Mouse (Mus musculus): ENCODE measurements at regions not wholly inside any gene's neighbourhood (a gene's known extent, or its start where the extent isn't known, plus 50 kb on each side); places are given as distances from the start of the nearest gene placed in this dataset.

GRCm38 (mm10) chr3:16941146-16941545, 934.9 kb upstream of the Gm5150 start:
- Histone ChIP-seq H3K36me3 (ENCODE audit: control insufficient read depth, insufficient read depth, low read length, poor library complexity, severe bottlenecking) (no peaks in the 10 kb centered on the region), H3K9me3 (replicated peaks; ENCODE audit: control insufficient read depth, insufficient read depth, low read length, poor library complexity, severe bottlenecking) (no peaks in the 10 kb centered on the region), H3K27me3 (ENCODE audit: control insufficient read depth, insufficient read depth, low read length, poor library complexity, severe bottlenecking) (no peaks in the 10 kb centered on the region), H3K27ac (ENCODE audit: insufficient read depth, low read length) (no peak overlapping the region), H3K4me3 (ENCODE audit: low read depth, low read length) (no peak overlapping the region), H3K9ac (ENCODE audit: low read depth, poor library complexity, severe bottlenecking) (no peak overlapping the region), H3K4me1 (ENCODE audit: control insufficient read depth, insufficient read depth, low read length) (no peaks in the 10 kb centered on the region)
- no peak for TF ChIP-seq EP300 (IDR thresholded peaks at IDR 0.05; ENCODE audit: insufficient read depth, low read depth, low read length)
- no peak for TF ChIP-seq CTCF (IDR thresholded peaks at IDR 0.05; ENCODE audit: low read depth, low read length)
- TF ChIP-seq POLR2A (IDR thresholded peaks at IDR 0.05; ENCODE audit: insufficient read depth, low read length), result no peak

DNA sequence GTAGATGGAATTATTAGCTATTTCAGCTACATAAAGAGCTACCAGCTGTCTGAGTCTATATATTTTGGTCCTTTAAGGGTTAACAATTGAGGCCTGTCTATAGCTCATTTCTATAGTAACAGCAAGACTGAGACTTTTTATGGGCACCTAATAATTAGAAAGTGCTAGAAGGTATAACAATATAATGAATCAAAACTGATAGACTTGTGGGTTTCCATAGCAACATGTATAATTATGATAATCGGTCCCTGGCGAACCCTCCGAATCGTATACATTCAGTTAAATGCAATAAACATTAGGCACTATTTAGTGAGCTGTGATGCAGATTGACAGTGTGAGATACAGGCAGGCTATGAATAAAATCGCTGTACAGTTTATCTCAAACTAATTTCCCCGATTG, 933.3 kb upstream of the Gm5150 start:
- H3K9me3 ChIP-seq (replicated peaks; ENCODE audit: control insufficient read depth, insufficient read depth, low read length, poor library complexity, severe bottlenecking), result no peaks in the 10 kb centered on the region
- no peaks in the 10 kb centered on the region for H3K4me1 ChIP-seq (ENCODE audit: control insufficient read depth, insufficient read depth, low read length)
- H3K27me3 ChIP-seq (ENCODE audit: control insufficient read depth, insufficient read depth, low read length, poor library complexity, severe bottlenecking), result no peaks in the 10 kb centered on the region
- no peaks in the 10 kb centered on the region for H3K36me3 ChIP-seq (ENCODE audit: control insufficient read depth, insufficient read depth, low read length, poor library complexity, severe bottlenecking)
- no peak overlapping the region for H3K27ac ChIP-seq (ENCODE audit: insufficient read depth, low read length)
- no peak overlapping the region for H3K9ac ChIP-seq (ENCODE audit: low read depth, poor library complexity, severe bottlenecking)
- no peak overlapping the region for H3K4me3 ChIP-seq (ENCODE audit: low read depth, low read length)
- TF ChIP-seq EP300 (IDR thresholded peaks at IDR 0.05; ENCODE audit: insufficient read depth, low read depth, low read length) (no peak), CTCF (IDR thresholded peaks at IDR 0.05; ENCODE audit: low read depth, low read length) (no peak), POLR2A (IDR thresholded peaks at IDR 0.05; ENCODE audit: insufficient read depth, low read length) (no peak)

DNA sequence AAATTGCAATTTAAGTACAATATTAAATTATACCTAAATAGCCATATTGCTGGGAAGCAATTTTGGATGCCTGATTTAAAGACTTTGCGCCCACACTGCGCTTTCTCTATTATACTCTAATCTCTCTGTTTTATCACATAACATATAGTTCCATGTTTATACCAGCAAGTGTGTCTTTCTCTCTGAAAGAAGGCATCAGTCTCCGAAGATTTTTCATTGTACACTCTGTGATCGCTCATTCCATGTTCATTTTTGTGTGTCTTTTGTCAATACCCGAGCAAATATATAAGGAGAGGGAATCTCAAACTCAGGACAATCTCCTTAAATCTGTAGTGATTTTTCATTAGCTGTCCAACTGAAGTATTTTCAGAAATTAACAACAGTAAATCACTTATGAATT, 932.9 kb upstream of the Gm5150 start:
- Histone ChIP-seq H3K27ac (ENCODE audit: insufficient read depth, low read length) (no peak overlapping the region), H3K27me3 (ENCODE audit: control insufficient read depth, insufficient read depth, low read length, poor library complexity, severe bottlenecking) (no peaks in the 10 kb centered on the region), H3K36me3 (ENCODE audit: control insufficient read depth, insufficient read depth, low read length, poor library complexity, severe bottlenecking) (no peaks in the 10 kb centered on the region), H3K4me3 (ENCODE audit: low read depth, low read length) (no peak overlapping the region), H3K4me1 (ENCODE audit: control insufficient read depth, insufficient read depth, low read length) (no peaks in the 10 kb centered on the region), H3K9ac (ENCODE audit: low read depth, poor library complexity, severe bottlenecking) (no peak overlapping the region), H3K9me3 (replicated peaks; ENCODE audit: control insufficient read depth, insufficient read depth, low read length, poor library complexity, severe bottlenecking) (no peaks in the 10 kb centered on the region)
- no peak for TF ChIP-seq POLR2A (IDR thresholded peaks at IDR 0.05; ENCODE audit: insufficient read depth, low read length)

DNA sequence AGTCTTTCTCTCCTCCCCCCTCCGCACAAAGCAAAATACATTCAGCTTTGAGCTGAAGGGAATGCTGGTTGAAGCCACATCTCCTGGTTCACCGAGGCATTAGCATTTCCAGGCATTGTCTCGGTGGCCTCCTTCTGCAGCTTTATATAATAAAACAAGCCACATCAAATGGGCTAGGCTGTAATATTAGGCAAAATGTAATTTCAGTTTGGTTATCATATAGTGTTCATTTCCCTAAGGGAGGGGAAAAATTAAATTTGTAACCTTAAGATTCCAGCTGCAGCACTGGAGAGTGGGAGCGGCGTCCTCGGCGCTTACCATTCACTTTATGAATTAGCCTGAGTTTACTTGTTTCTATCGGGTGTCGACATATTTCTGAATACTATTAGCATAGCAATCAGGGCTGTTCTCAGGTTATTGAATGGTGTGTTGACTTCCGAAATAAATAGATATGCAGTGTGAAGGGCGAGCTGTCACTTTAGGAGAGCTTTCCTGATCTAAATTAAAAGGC, 932.3 kb upstream of the Gm5150 start:
- Histone ChIP-seq H3K4me3 (ENCODE audit: low read depth, low read length) (no peak overlapping the region), H3K9ac (ENCODE audit: low read depth, poor library complexity, severe bottlenecking) (no peak overlapping the region), H3K36me3 (ENCODE audit: control insufficient read depth, insufficient read depth, low read length, poor library complexity, severe bottlenecking) (no peaks in the 10 kb centered on the region), H3K4me1 (ENCODE audit: control insufficient read depth, insufficient read depth, low read length) (no peaks in the 10 kb centered on the region), H3K9me3 (replicated peaks; ENCODE audit: control insufficient read depth, insufficient read depth, low read length, poor library complexity, severe bottlenecking) (no peaks in the 10 kb centered on the region), H3K27ac (ENCODE audit: insufficient read depth, low read length) (no peak overlapping the region), H3K27me3 (ENCODE audit: control insufficient read depth, insufficient read depth, low read length, poor library complexity, severe bottlenecking) (no peaks in the 10 kb centered on the region)
- TF ChIP-seq EP300 (IDR thresholded peaks at IDR 0.05; ENCODE audit: insufficient read depth, low read depth, low read length), result no peak
- no peak for TF ChIP-seq POLR2A (IDR thresholded peaks at IDR 0.05; ENCODE audit: insufficient read depth, low read length)
- TF ChIP-seq CTCF (IDR thresholded peaks at IDR 0.05; ENCODE audit: low read depth, low read length), result no peak

DNA sequence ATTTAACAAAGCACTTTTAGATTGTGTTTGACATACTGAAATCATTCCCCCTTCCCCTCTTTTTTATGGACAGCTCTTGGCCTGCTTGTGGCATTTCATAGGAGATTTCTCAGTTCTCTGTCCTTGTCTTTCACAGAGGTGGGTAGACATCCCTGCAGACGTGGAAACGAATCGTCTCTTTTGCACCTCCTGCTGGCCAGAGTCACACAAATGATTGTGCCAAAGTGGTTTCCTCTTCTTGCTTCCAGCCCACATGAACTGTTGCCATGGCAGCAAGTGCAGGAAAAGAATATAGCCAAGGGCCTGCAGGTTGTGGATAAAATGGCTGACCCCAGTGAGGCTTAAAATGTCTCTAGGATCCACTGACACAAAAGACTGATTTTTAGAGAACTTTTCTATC, 924.1 kb upstream of the Gm5150 start:
- Histone ChIP-seq H3K9ac (ENCODE audit: low read depth, poor library complexity, severe bottlenecking) (no peak overlapping the region), H3K4me3 (ENCODE audit: low read depth, low read length) (no peak overlapping the region), H3K4me1 (ENCODE audit: control insufficient read depth, insufficient read depth, low read length) (no peaks in the 10 kb centered on the region), H3K27ac (ENCODE audit: insufficient read depth, low read length) (no peak overlapping the region), H3K9me3 (replicated peaks; ENCODE audit: control insufficient read depth, insufficient read depth, low read length, poor library complexity, severe bottlenecking) (no peaks in the 10 kb centered on the region), H3K36me3 (ENCODE audit: control insufficient read depth, insufficient read depth, low read length, poor library complexity, severe bottlenecking) (no peaks in the 10 kb centered on the region), H3K27me3 (ENCODE audit: control insufficient read depth, insufficient read depth, low read length, poor library complexity, severe bottlenecking) (no peaks in the 10 kb centered on the region)
- TF ChIP-seq EP300 (IDR thresholded peaks at IDR 0.05; ENCODE audit: insufficient read depth, low read depth, low read length), result no peak
- no peak for TF ChIP-seq POLR2A (IDR thresholded peaks at IDR 0.05; ENCODE audit: insufficient read depth, low read length)
- peak; percentile 30 for TF ChIP-seq CTCF (IDR thresholded peaks at IDR 0.05; ENCODE audit: low read depth, low read length)

DNA sequence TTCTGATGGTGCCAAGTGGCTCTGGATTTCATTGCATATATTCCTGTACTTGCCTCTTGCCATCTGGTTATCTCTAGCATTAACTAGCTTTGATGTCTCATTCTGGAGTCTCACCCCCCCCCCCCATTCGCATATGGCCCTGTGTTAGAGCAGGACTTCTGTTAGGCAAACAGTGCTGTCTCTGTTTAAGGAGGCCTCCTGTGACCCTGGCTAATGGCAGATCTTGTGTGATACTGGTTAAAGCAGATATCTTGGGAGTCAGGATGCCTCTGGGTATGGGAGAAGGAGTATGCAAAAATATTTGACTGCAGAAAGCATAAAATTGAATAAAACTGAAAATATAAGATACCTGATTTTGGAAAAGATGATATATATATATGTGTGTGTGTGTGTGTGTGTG, 923.6 kb upstream of the Gm5150 start:
- no peaks in the 10 kb centered on the region for H3K27me3 ChIP-seq (ENCODE audit: control insufficient read depth, insufficient read depth, low read length, poor library complexity, severe bottlenecking)
- no peak overlapping the region for H3K4me3 ChIP-seq (ENCODE audit: low read depth, low read length)
- H3K36me3 ChIP-seq (ENCODE audit: control insufficient read depth, insufficient read depth, low read length, poor library complexity, severe bottlenecking), result no peaks in the 10 kb centered on the region
- no peak overlapping the region for H3K9ac ChIP-seq (ENCODE audit: low read depth, poor library complexity, severe bottlenecking)
- TF ChIP-seq EP300 (IDR thresholded peaks at IDR 0.05; ENCODE audit: insufficient read depth, low read depth, low read length) (no peak), CTCF (IDR thresholded peaks at IDR 0.05; ENCODE audit: low read depth, low read length) (no peak), POLR2A (IDR thresholded peaks at IDR 0.05; ENCODE audit: insufficient read depth, low read length) (no peak)
- no peak overlapping the region for H3K27ac ChIP-seq (ENCODE audit: insufficient read depth, low read length)
- H3K9me3 ChIP-seq (replicated peaks; ENCODE audit: control insufficient read depth, insufficient read depth, low read length, poor library complexity, severe bottlenecking), result no peaks in the 10 kb centered on the region
- H3K4me1 ChIP-seq (ENCODE audit: control insufficient read depth, insufficient read depth, low read length), result no peaks in the 10 kb centered on the region
